Mouse (Mus musculus) heart, postnatal 0 days (tissue): ENCODE measurements around the gene Tbl1xr1.

Source experiments
- CTCF ChIP-seq: IDR thresholded peaks from 2 replicates; pipeline ENCODE4 v1.5.1; 2016; ENCODE audit warnings: antibody characterized with exemption, control low read depth, low read depth
- EP300 ChIP-seq: IDR thresholded peaks from 2 replicates; pipeline ENCODE4 v1.6.1; 2016; ENCODE audit warnings: antibody characterized with exemption, low read depth

- TF ChIP-seq CTCF (no peak), EP300 (no peak)
Measured at GRCm38 (mm10) chr3:22113773-22114172, 37.3 kb downstream of the Tbl1xr1 start.
